Mouse (Mus musculus): ENCODE measurements around the gene Mettl14. TPM values are rescaled to one million over a fixed set of nuclear protein-coding genes. Genes with fewer than 3 reads are reported as not detected.
"Not testable (repeated sequence)": the region's sequence is repeated elsewhere in the genome, so short reads cannot be mapped to it uniquely, and the experiment has no call there.

The Mettl14 gene
- polyA plus RNA-seq, 1 experiment from 2014 or later, result 28.9 TPM

- WGBS, result 86% methylated on average over 3 of the region's 3 CpGs
- ATAC-seq (ENCODE audit: low FRiP score), result no peak
- Histone ChIP-seq H3K4me1 (replicated peaks; ENCODE audit: control insufficient read depth, insufficient read depth, low read length) (no peaks in the 10 kb centered on the region), H3K4me2 (replicated peaks; ENCODE audit: low read depth, low read length) (no peak overlapping the region), H3K36me3 (ENCODE audit: control insufficient read depth, insufficient read depth, low read length) (no peaks in the 10 kb centered on the region), H3K27ac (ENCODE audit: low read depth, low read length) (no peak overlapping the region), H3K4me3 (ENCODE audit: low read depth, low read length) (no peak overlapping the region), H3K9ac (ENCODE audit: low read depth, low read length) (no peak overlapping the region), H3K27me3 (ENCODE audit: control insufficient read depth, insufficient read depth, low read length) (no peaks in the 10 kb centered on the region), H3K9me3 (ENCODE audit: control insufficient read depth, low read length) (no peaks in the 10 kb centered on the region)
- no peak for DNase-seq (ENCODE audit: low spot score)
Observed at GRCm38 (mm10) chr3:123404945-123405344, 19.0 kb upstream of the Mettl14 start.

GRCm38 (mm10) chr3:123397562-123398481 lies 11.9 kb upstream of the Mettl14 start:
- DNase-seq (ENCODE audit: low spot score), result no peak
- H3K9me3 ChIP-seq (ENCODE audit: control insufficient read depth, low read length), result no peaks in the 10 kb centered on the region
- H3K4me1 ChIP-seq (replicated peaks; ENCODE audit: control insufficient read depth, insufficient read depth, low read length), result no peaks in the 10 kb centered on the region
- H3K4me2 ChIP-seq (replicated peaks; ENCODE audit: low read depth, low read length), result no peak overlapping the region
- H3K27ac ChIP-seq (ENCODE audit: low read depth, low read length), result no peak overlapping the region
- H3K9ac ChIP-seq (ENCODE audit: low read depth, low read length), result no peak overlapping the region
- no peak for ATAC-seq (ENCODE audit: low FRiP score)
- no peak overlapping the region for H3K4me3 ChIP-seq (ENCODE audit: low read depth, low read length)
- H3K36me3 ChIP-seq (ENCODE audit: control insufficient read depth, insufficient read depth, low read length), result no peaks in the 10 kb centered on the region
- WGBS, result 78% methylated on average over 9 of the region's 9 CpGs
- no peaks in the 10 kb centered on the region for H3K27me3 ChIP-seq (ENCODE audit: control insufficient read depth, insufficient read depth, low read length)

- Histone ChIP-seq H3K9ac (ENCODE audit: low read depth, low read length) (no peak overlapping the region), H3K27me3 (ENCODE audit: control insufficient read depth, insufficient read depth, low read length) (no peaks in the 10 kb centered on the region), H3K9me3 (ENCODE audit: control insufficient read depth, low read length) (no peaks in the 10 kb centered on the region), H3K36me3 (ENCODE audit: control insufficient read depth, insufficient read depth, low read length) (no peaks in the 10 kb centered on the region), H3K4me1 (replicated peaks; ENCODE audit: control insufficient read depth, insufficient read depth, low read length) (no peaks in the 10 kb centered on the region), H3K4me2 (replicated peaks; ENCODE audit: low read depth, low read length) (no peak overlapping the region), H3K4me3 (ENCODE audit: low read depth, low read length) (no peak overlapping the region), H3K27ac (ENCODE audit: low read depth, low read length) (no peak overlapping the region)
- ATAC-seq (ENCODE audit: low FRiP score) (no peak), DNase-seq (ENCODE audit: low spot score) (no peak)
- 88% methylated on average over 5 of the region's 5 CpGs for WGBS
Observed at GRCm38 (mm10) chr3:123395611-123396010, 9.7 kb upstream of the Mettl14 start.

GRCm38 (mm10) chr3:123391180-123391579 lies 5.3 kb upstream of the Mettl14 start:
- Histone ChIP-seq H3K9me3 (ENCODE audit: control insufficient read depth, low read length) (no peaks in the 10 kb centered on the region), H3K9ac (ENCODE audit: low read depth, low read length) (no peak overlapping the region), H3K4me1 (replicated peaks; ENCODE audit: control insufficient read depth, insufficient read depth, low read length) (no peaks in the 10 kb centered on the region), H3K4me3 (ENCODE audit: low read depth, low read length) (no peak overlapping the region), H3K4me2 (replicated peaks; ENCODE audit: low read depth, low read length) (no peak overlapping the region), H3K27me3 (ENCODE audit: control insufficient read depth, insufficient read depth, low read length) (no peaks in the 10 kb centered on the region), H3K27ac (ENCODE audit: low read depth, low read length) (no peak overlapping the region), H3K36me3 (ENCODE audit: control insufficient read depth, insufficient read depth, low read length) (no peaks in the 10 kb centered on the region)
- DNase-seq (ENCODE audit: low spot score) (no peak), ATAC-seq (ENCODE audit: low FRiP score) (no peak)
- WGBS, result 83% methylated on average over 4 of the region's 4 CpGs

- H3K4me2 ChIP-seq (replicated peaks; ENCODE audit: low read depth, low read length), result peak overlapping the region; percentile 27
- H3K9ac ChIP-seq (ENCODE audit: low read depth, low read length), result peak overlapping the region; percentile 48; the same call in 1 of the 2 replicates
- not testable (repeated sequence) for H3K27me3 ChIP-seq (ENCODE audit: control insufficient read depth, insufficient read depth, low read length); H3K9me3 ChIP-seq (ENCODE audit: control insufficient read depth, low read length); H3K4me1 ChIP-seq (replicated peaks; ENCODE audit: control insufficient read depth, insufficient read depth, low read length); H3K36me3 ChIP-seq (ENCODE audit: control insufficient read depth, insufficient read depth, low read length)
- peak overlapping the region; percentile 75; the same call in 1 of the 2 replicates for H3K27ac ChIP-seq (ENCODE audit: low read depth, low read length)
- peak overlapping the region; percentile 72 for H3K4me3 ChIP-seq (ENCODE audit: low read depth, low read length)
- 22% methylated on average over 12 of the region's 12 CpGs for WGBS
- DNase-seq (ENCODE audit: low spot score) (peak; percentile 13), ATAC-seq (ENCODE audit: low FRiP score) (peak; percentile 82)
Observed at GRCm38 (mm10) chr3:123386157-123386780, 361 bp upstream of the Mettl14 start.

- H3K27ac ChIP-seq (ENCODE audit: low read depth, low read length), result no peak overlapping the region
- no peaks in the 10 kb centered on the region for H3K4me1 ChIP-seq (replicated peaks; ENCODE audit: control insufficient read depth, insufficient read depth, low read length)
- no peak for DNase-seq (ENCODE audit: low spot score)
- H3K9me3 ChIP-seq (ENCODE audit: control insufficient read depth, low read length), result no peaks in the 10 kb centered on the region
- H3K27me3 ChIP-seq (ENCODE audit: control insufficient read depth, insufficient read depth, low read length), result no peaks in the 10 kb centered on the region
- peak; percentile 21; the same call in 1 of the 2 replicates for ATAC-seq (ENCODE audit: low FRiP score)
- H3K4me2 ChIP-seq (replicated peaks; ENCODE audit: low read depth, low read length), result peak overlapping the region; percentile 58
- WGBS, result 17% methylated on average over 6 of the region's 6 CpGs
- peak overlapping the region; percentile 72 for H3K4me3 ChIP-seq (ENCODE audit: low read depth, low read length)
- peak overlapping the region; percentile 71 for H3K9ac ChIP-seq (ENCODE audit: low read depth, low read length)
- H3K36me3 ChIP-seq (ENCODE audit: control insufficient read depth, insufficient read depth, low read length), result no peaks in the 10 kb centered on the region
Observed at GRCm38 (mm10) chr3:123385118-123385485, 806 bp downstream of the Mettl14 start.

- Histone ChIP-seq H3K9ac (ENCODE audit: low read depth, low read length) (no peak overlapping the region), H3K9me3 (ENCODE audit: control insufficient read depth, low read length) (no peaks in the 10 kb centered on the region), H3K27ac (ENCODE audit: low read depth, low read length) (no peak overlapping the region), H3K27me3 (ENCODE audit: control insufficient read depth, insufficient read depth, low read length) (no peaks in the 10 kb centered on the region), H3K4me1 (replicated peaks; ENCODE audit: control insufficient read depth, insufficient read depth, low read length) (no peaks in the 10 kb centered on the region), H3K4me2 (replicated peaks; ENCODE audit: low read depth, low read length) (peak overlapping the region; percentile 58), H3K36me3 (ENCODE audit: control insufficient read depth, insufficient read depth, low read length) (no peaks in the 10 kb centered on the region), H3K4me3 (ENCODE audit: low read depth, low read length) (peak overlapping the region; percentile 72; the same call in 1 of the 2 replicates)
- 92% methylated on average over 7 of the region's 7 CpGs for WGBS
- ATAC-seq (ENCODE audit: low FRiP score), result no peak
- DNase-seq (ENCODE audit: low spot score), result no peak
Observed at GRCm38 (mm10) chr3:123384435-123384834, 1.5 kb downstream of the Mettl14 start.

- H3K27ac ChIP-seq (ENCODE audit: low read depth, low read length), result no peak overlapping the region
- no peaks in the 10 kb centered on the region for H3K9me3 ChIP-seq (ENCODE audit: control insufficient read depth, low read length)
- H3K4me1 ChIP-seq (replicated peaks; ENCODE audit: control insufficient read depth, insufficient read depth, low read length), result no peaks in the 10 kb centered on the region
- no peak overlapping the region for H3K4me3 ChIP-seq (ENCODE audit: low read depth, low read length)
- H3K9ac ChIP-seq (ENCODE audit: low read depth, low read length), result no peak overlapping the region
- H3K36me3 ChIP-seq (ENCODE audit: control insufficient read depth, insufficient read depth, low read length), result no peaks in the 10 kb centered on the region
- WGBS, result 93% methylated on average over 3 of the region's 3 CpGs
- ATAC-seq (ENCODE audit: low FRiP score) (no peak), DNase-seq (ENCODE audit: low spot score) (no peak)
- no peak overlapping the region for H3K4me2 ChIP-seq (replicated peaks; ENCODE audit: low read depth, low read length)
- H3K27me3 ChIP-seq (ENCODE audit: control insufficient read depth, insufficient read depth, low read length), result no peaks in the 10 kb centered on the region
Observed at GRCm38 (mm10) chr3:123376562-123376961, 9.3 kb downstream of the Mettl14 start.
